Mouse (Mus musculus): Measurements from ENCODE around the gene Med12l. TPM values are rescaled to one million over a fixed set of nuclear protein-coding genes. Genes with fewer than 3 reads are reported as not detected.

Gene Med12l
- polyA plus RNA-seq, 1 experiment from 2014 or later = 3.1 TPM

- ATAC-seq (ENCODE audit: insufficient number of reproducible peaks, low FRiP score, low TSS enrichment, low read depth) = no peak
- no peak overlapping the region for H3K9ac ChIP-seq
- H3K4me2 ChIP-seq (replicated peaks) = no peak overlapping the region
- H3K36me3 ChIP-seq = no peaks in the 10 kb centered on the region
- H3K4me1 ChIP-seq = no peaks in the 10 kb centered on the region
- no peak overlapping the region for H3K27ac ChIP-seq (replicated peaks)
- H3K9me3 ChIP-seq (replicated peaks) = no peaks in the 10 kb centered on the region
- 50% methylated on average over 14 of the region's 14 CpGs for WGBS
- H3K27me3 ChIP-seq = no peaks in the 10 kb centered on the region
- no peak overlapping the region for H3K4me3 ChIP-seq (replicated peaks)
These were observed 19.0 kb downstream of the Med12l start for GRCm38 (mm10) chr3:59024531-59025192.

- 29% methylated on average over 4 of the region's 4 CpGs for WGBS
- no peaks in the 10 kb centered on the region for H3K9me3 ChIP-seq (replicated peaks)
- H3K9ac ChIP-seq = no peak overlapping the region
- H3K36me3 ChIP-seq = no peaks in the 10 kb centered on the region
- H3K4me1 ChIP-seq = no peaks in the 10 kb centered on the region
- ATAC-seq (ENCODE audit: insufficient number of reproducible peaks, low FRiP score, low TSS enrichment, low read depth) = no peak
- no peak overlapping the region for H3K4me2 ChIP-seq (replicated peaks)
- no peaks in the 10 kb centered on the region for H3K27me3 ChIP-seq
- no peak overlapping the region for H3K27ac ChIP-seq (replicated peaks)
- H3K4me3 ChIP-seq (replicated peaks) = no peak overlapping the region
These were observed 19.5 kb downstream of the Med12l start for GRCm38 (mm10) chr3:59025193-59025535.

GRCm38 (mm10) chr3:59028696-59029095, 23.1 kb downstream of the Med12l start:
- ATAC-seq (ENCODE audit: insufficient number of reproducible peaks, low FRiP score, low TSS enrichment, low read depth) = no peak
- 81% methylated on average over 6 of the region's 6 CpGs for WGBS
- Histone ChIP-seq H3K4me1 (no peaks in the 10 kb centered on the region), H3K4me2 (replicated peaks) (no peak overlapping the region), H3K9ac (no peak overlapping the region), H3K9me3 (replicated peaks) (no peaks in the 10 kb centered on the region), H3K27me3 (no peaks in the 10 kb centered on the region), H3K4me3 (replicated peaks) (no peak overlapping the region), H3K36me3 (no peaks in the 10 kb centered on the region), H3K27ac (replicated peaks) (no peak overlapping the region)

GRCm38 (mm10) chr3:59030986-59031385, 25.4 kb downstream of the Med12l start:
- Histone ChIP-seq H3K36me3 (no peaks in the 10 kb centered on the region), H3K27me3 (no peaks in the 10 kb centered on the region), H3K27ac (replicated peaks) (no peak overlapping the region), H3K9ac (no peak overlapping the region), H3K4me1 (no peaks in the 10 kb centered on the region), H3K9me3 (replicated peaks) (no peaks in the 10 kb centered on the region), H3K4me2 (replicated peaks) (no peak overlapping the region), H3K4me3 (replicated peaks) (no peak overlapping the region)
- no peak for ATAC-seq (ENCODE audit: insufficient number of reproducible peaks, low FRiP score, low TSS enrichment, low read depth)
- WGBS = 54% methylated on average over 4 of the region's 4 CpGs

GRCm38 (mm10) chr3:59041487-59041886, 35.9 kb downstream of the Med12l start:
- Histone ChIP-seq H3K4me1 (no peaks in the 10 kb centered on the region), H3K27me3 (no peaks in the 10 kb centered on the region), H3K36me3 (no peaks in the 10 kb centered on the region), H3K4me2 (replicated peaks) (no peak overlapping the region), H3K27ac (replicated peaks) (no peak overlapping the region), H3K4me3 (replicated peaks) (no peak overlapping the region), H3K9ac (no peak overlapping the region), H3K9me3 (replicated peaks) (no peaks in the 10 kb centered on the region)
- WGBS = 88% methylated on average over 6 of the region's 6 CpGs
- no peak for ATAC-seq (ENCODE audit: insufficient number of reproducible peaks, low FRiP score, low TSS enrichment, low read depth)

- no peaks in the 10 kb centered on the region for H3K27me3 ChIP-seq
- no peak overlapping the region for H3K9ac ChIP-seq
- H3K9me3 ChIP-seq (replicated peaks) = no peaks in the 10 kb centered on the region
- no peak for ATAC-seq (ENCODE audit: insufficient number of reproducible peaks, low FRiP score, low TSS enrichment, low read depth)
- peaks cover 4% of the 10 kb centered on the region; the same call in 1 of the 2 replicates for H3K4me1 ChIP-seq
- H3K4me2 ChIP-seq (replicated peaks) = no peak overlapping the region
- H3K4me3 ChIP-seq (replicated peaks) = no peak overlapping the region
- 85% methylated on average over 17 of the region's 17 CpGs for WGBS
- no peak overlapping the region for H3K27ac ChIP-seq (replicated peaks)
- no peaks in the 10 kb centered on the region for H3K36me3 ChIP-seq
These were observed 49.4 kb downstream of the Med12l start for GRCm38 (mm10) chr3:59054834-59055535.

GRCm38 (mm10) chr3:59059022-59059541, 53.5 kb downstream of the Med12l start:
- H3K9ac ChIP-seq = no peak overlapping the region
- no peaks in the 10 kb centered on the region for H3K9me3 ChIP-seq (replicated peaks)
- H3K4me3 ChIP-seq (replicated peaks) = no peak overlapping the region
- WGBS = 1% methylated on average over 7 of the region's 7 CpGs
- H3K4me1 ChIP-seq = peaks cover 4% of the 10 kb centered on the region; the same call in 1 of the 2 replicates
- H3K27ac ChIP-seq (replicated peaks) = 0 out of 2 replicates have a peak overlapping the region, but pooled peaks have one; percentile 7
- H3K4me2 ChIP-seq (replicated peaks) = 0 out of 2 replicates have a peak overlapping the region, but pooled peaks have one; percentile 15
- ATAC-seq (ENCODE audit: insufficient number of reproducible peaks, low FRiP score, low TSS enrichment, low read depth) = peak; percentile 73
- no peaks in the 10 kb centered on the region for H3K36me3 ChIP-seq
- H3K27me3 ChIP-seq = no peaks in the 10 kb centered on the region

GRCm38 (mm10) chr3:59060131-59060530, 54.5 kb downstream of the Med12l start:
- Histone ChIP-seq H3K4me1 (peaks cover 4% of the 10 kb centered on the region; the same call in 1 of the 2 replicates), H3K9ac (no peak overlapping the region), H3K4me2 (replicated peaks) (no peak overlapping the region), H3K4me3 (replicated peaks) (no peak overlapping the region), H3K27ac (replicated peaks) (no peak overlapping the region), H3K9me3 (replicated peaks) (no peaks in the 10 kb centered on the region), H3K27me3 (no peaks in the 10 kb centered on the region), H3K36me3 (no peaks in the 10 kb centered on the region)
- 85% methylated on average over 7 of the region's 7 CpGs for WGBS
- ATAC-seq (ENCODE audit: insufficient number of reproducible peaks, low FRiP score, low TSS enrichment, low read depth) = no peak

- no peak overlapping the region for H3K4me2 ChIP-seq (replicated peaks)
- no peaks in the 10 kb centered on the region for H3K27me3 ChIP-seq
- no peak overlapping the region for H3K4me3 ChIP-seq (replicated peaks)
- no peak overlapping the region for H3K27ac ChIP-seq (replicated peaks)
- ATAC-seq (ENCODE audit: insufficient number of reproducible peaks, low FRiP score, low TSS enrichment, low read depth) = no peak
- H3K9ac ChIP-seq = no peak overlapping the region
- WGBS = 56% methylated on average over 5 of the region's 5 CpGs
- peaks cover 11% of the 10 kb centered on the region for H3K4me1 ChIP-seq
- H3K9me3 ChIP-seq (replicated peaks) = no peaks in the 10 kb centered on the region
- H3K36me3 ChIP-seq = no peaks in the 10 kb centered on the region
These were observed 56.5 kb downstream of the Med12l start for GRCm38 (mm10) chr3:59062141-59062540.

- 92% methylated on average over 4 of the region's 4 CpGs for WGBS
- Histone ChIP-seq H3K4me1 (peaks cover 11% of the 10 kb centered on the region), H3K4me2 (replicated peaks) (no peak overlapping the region), H3K27ac (replicated peaks) (no peak overlapping the region), H3K4me3 (replicated peaks) (no peak overlapping the region), H3K9me3 (replicated peaks) (no peaks in the 10 kb centered on the region), H3K27me3 (no peaks in the 10 kb centered on the region), H3K9ac (no peak overlapping the region), H3K36me3 (no peaks in the 10 kb centered on the region)
- no peak for ATAC-seq (ENCODE audit: insufficient number of reproducible peaks, low FRiP score, low TSS enrichment, low read depth)
These were observed 57.8 kb downstream of the Med12l start for GRCm38 (mm10) chr3:59063431-59063830.

- H3K9ac ChIP-seq = no peak overlapping the region
- no peak overlapping the region for H3K4me2 ChIP-seq (replicated peaks)
- no peak overlapping the region for H3K4me3 ChIP-seq (replicated peaks)
- H3K27me3 ChIP-seq = no peaks in the 10 kb centered on the region
- ATAC-seq (ENCODE audit: insufficient number of reproducible peaks, low FRiP score, low TSS enrichment, low read depth) = no peak
- no peaks in the 10 kb centered on the region for H3K9me3 ChIP-seq (replicated peaks)
- peaks cover 8% of the 10 kb centered on the region; the same call in 1 of the 2 replicates for H3K4me1 ChIP-seq
- no peaks in the 10 kb centered on the region for H3K36me3 ChIP-seq
- WGBS = 83% methylated on average over 3 of the region's 3 CpGs
- H3K27ac ChIP-seq (replicated peaks) = no peak overlapping the region
These were observed 60.3 kb downstream of the Med12l start for GRCm38 (mm10) chr3:59065937-59066336.
